Mouse (Mus musculus): Measurements from ENCODE around the gene Map4k4.

The Map4k4 gene

GRCm38 (mm10) chr1:40007962-40008471 lies 107.3 kb downstream of the Map4k4 start:
- no peak for DNase-seq

DNA sequence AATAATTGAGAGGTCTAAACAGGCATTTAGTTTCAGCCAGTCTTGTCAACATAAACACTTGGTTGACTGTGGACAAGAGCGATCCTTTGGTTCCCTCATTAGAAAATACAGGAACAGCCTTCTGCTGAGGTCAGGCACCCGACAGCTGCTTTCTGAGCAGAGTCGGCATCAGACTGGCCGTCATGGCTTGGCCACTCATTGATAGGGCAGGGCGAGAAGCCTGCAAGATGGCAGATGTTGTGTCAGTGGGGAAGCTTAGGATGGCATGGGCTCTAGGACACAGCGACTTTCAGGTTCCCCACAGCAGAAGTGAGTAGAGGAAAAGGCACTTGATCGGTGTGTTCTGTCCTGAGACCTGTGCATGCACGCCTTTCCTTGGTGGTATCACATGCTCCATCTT lies 112.0 kb downstream of the Map4k4 start:
- DNase-seq, result no peak

DNA sequence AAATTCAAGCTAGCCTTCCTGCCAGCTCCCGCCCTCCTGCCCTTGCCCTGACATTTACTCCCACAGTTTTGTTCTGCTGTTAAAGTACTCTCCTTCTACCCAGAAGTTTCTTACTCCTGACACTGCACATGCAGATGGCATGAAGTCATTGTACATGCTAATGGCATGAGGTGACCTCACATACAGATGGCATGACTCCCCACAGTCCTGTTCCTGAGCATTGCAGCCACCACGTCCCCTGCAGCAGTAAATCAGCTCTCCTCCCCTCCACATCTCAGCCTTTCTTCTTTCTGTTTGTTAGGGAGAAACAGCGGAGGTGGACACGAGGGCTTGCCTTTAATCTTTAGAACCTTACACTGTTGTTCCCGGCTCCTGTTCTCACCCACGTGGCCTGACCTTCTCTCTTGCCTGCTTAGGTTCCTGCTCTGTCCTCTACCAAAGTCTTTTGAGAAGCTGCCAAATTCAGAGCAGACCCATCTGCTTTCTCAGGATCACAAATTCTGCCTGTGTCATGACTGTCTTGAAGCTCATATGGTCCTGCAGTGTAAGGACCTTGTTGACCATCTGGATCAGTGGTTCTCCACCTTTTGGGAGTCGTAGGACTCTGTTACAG lies 114.5 kb downstream of the Map4k4 start:
- no peak for DNase-seq

GRCm38 (mm10) chr1:40021617-40022016 lies 120.9 kb downstream of the Map4k4 start:
- DNase-seq, result no peak

- DNase-seq, result no peak
These were observed 121.9 kb downstream of the Map4k4 start for GRCm38 (mm10) chr1:40022472-40023135.

GRCm38 (mm10) chr1:40023206-40023605 lies 122.5 kb downstream of the Map4k4 start:
- no peak for DNase-seq

- DNase-seq, result no peak
These were observed 123.0 kb downstream of the Map4k4 start for GRCm38 (mm10) chr1:40023748-40024147.

DNA sequence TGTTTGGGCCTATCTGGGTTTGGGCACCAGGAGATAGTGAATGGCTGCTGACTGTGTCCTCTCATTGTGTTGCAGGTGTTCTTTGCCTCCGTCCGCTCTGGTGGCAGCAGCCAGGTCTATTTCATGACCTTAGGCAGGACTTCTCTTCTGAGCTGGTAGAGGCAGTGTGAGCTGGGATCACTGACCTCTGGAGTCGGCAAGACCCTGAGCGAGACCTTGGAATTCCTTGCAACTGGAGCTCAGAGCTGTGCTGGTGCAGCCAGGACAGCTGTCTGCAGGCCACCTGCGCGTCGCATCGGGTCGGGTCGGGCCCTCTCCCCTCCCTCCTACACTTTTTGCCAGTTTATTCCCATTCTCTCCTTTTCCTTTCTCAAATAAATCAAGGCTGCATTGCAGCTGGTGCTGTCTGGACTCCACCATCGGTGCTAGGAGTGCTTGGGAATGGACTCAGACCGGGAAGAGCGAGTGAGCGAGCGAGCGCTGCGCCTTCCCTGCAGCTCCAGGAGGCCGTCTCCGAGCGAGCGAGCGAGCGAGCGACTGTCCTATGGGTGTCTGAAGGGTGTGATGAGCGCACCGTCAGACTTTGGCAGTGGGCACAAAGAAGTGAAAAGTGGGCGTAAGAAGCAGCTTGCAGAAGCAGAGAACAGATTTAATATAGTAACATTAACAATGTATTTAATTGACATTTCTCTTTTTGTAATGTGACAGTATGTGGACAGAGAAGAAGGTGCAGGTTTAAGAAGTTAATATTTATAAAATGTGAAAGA lies 124.0 kb downstream of the Map4k4 start:
- no peak for DNase-seq

GRCm38 (mm10) chr1:40025416-40025815 lies 124.7 kb downstream of the Map4k4 start:
- no peak for DNase-seq

DNA sequence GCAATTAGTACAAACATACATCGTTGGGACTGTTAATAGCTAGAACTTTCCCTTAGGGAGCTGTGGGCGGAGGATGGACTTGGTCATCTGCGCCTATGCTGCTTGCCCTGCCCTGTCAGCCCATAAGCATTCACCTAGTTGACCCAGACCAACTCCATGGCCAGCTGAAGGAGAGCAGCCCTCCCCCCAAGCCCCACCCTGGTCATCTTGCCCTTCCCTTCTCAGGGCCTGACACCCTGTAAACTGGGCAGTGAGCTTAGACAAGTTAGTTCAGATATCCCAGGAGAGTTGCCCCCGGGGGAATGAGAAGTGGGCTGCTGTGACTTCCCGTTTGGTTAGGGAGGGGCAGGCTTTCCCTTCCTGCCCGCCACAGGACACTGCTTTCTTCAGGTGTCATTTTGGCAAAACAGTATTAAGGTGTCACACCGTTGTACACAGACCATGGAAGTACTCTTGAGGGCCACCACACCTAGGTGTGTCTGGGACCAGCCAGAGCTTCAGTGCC lies 126.5 kb downstream of the Map4k4 start:
- no peak for DNase-seq

- DNase-seq, result no peak
These were observed 127.7 kb downstream of the Map4k4 start for GRCm38 (mm10) chr1:40028207-40028998.

DNA sequence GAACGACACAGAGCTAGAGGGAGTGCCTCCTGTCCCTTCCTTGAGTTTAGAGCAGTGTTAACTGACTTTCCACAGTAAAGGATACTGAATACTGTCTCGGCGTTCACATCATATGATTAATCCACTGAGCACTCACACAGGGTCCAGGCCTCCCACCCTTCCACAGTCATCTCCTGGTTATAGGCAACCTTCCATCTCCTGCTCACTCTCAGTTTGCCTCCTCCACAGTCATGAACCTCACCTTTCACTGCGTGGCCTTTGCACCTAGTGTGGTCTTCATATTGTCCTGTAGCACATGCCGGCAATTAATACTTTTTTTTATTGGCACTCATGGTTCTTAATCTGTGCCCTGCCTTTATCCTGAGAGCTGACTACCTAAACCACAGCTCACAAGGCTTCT lies 128.9 kb downstream of the Map4k4 start:
- DNase-seq, result no peak

- no peak for DNase-seq
These were observed 129.7 kb downstream of the Map4k4 start for GRCm38 (mm10) chr1:40030287-40030975.

GRCm38 (mm10) chr1:40030976-40031356 lies 130.3 kb downstream of the Map4k4 start:
- DNase-seq, result no peak

- no peak for DNase-seq
These were observed 130.9 kb downstream of the Map4k4 start for GRCm38 (mm10) chr1:40031626-40032025.

DNA sequence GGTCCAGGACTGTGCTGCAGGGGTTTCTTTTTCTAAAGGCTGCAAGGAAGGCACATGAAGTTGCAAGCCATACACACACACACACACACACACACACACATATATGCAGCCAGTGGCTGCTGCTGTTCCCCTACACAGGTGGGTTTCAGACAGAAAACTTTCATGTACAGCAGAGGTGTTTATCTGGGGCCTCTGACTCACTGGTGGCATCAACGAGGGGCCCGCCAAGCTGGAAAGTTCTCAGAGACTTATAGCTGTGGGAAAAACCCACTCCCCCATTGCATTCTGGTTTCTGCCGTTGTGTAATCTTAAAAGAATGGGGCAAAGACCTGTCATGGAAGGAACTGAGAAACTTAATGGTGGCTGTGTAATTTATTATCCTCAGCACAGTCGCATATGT lies 132.6 kb downstream of the Map4k4 start:
- DNase-seq, result no peak

- DNase-seq, result no peak
These were observed 133.2 kb downstream of the Map4k4 start for GRCm38 (mm10) chr1:40033743-40034420.

DNA sequence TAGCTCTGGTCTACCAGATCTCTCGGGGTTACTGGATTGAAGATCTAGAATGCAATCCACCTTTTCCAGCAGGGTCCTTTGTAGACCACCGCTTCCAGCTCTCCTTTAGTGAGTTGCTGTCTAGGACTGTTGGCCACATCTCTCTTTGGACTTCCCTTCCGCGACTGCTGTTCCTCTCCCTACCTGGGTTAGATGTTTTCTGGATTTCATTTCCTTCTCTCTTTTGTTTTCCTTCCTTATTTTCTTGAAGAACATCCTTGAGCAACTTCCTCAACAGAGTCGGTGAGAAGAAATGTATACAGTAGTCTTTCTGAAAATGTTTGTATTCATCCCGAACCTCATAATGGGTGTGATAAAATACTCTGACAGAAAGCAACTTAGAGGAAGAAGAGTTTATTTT lies 137.1 kb downstream of the Map4k4 start:
- DNase-seq, result no peak

GRCm38 (mm10) chr1:40045686-40046085 lies 145.0 kb downstream of the Map4k4 start:
- DNase-seq, result no peak

DNA sequence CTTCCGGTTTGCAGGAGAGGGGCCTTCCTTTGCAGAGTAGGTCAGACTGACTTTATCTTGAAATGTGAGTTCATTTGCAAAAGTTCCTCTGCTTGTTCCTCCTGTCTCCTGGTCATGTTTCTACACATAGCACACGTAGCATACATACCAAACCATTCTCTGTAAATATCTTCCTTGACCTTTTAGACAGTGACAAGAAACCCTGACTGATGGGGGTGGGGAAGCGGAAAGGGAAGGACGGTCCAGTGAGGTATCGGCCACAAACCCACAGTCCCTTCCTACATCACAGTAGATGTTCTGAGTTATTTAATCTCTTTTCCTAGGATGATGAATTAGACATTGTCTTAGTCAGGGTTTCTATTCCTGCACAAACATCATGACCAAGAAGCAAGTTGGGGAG lies 145.9 kb downstream of the Map4k4 start:
- DNase-seq, result no peak

DNA sequence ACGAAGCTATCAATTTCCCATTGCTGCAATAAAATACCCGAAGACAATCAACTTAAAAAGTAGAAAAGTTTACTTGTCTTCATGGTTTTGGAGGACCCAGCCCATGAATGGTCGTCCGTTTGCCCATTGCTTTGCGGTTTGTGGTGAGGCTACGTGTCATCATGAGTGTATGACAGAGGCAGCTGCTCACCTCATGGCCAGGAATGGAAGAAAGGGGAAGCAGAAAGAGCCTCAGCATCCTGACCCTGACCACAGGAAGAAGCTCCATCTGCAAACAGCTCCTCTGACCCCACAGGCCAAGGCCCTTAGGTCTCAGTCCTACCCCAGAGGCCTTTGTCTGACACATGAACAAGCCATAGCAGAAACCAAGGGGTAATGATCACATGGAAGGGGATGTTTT lies 150.4 kb downstream of the Map4k4 start:
- no peak for DNase-seq

DNA sequence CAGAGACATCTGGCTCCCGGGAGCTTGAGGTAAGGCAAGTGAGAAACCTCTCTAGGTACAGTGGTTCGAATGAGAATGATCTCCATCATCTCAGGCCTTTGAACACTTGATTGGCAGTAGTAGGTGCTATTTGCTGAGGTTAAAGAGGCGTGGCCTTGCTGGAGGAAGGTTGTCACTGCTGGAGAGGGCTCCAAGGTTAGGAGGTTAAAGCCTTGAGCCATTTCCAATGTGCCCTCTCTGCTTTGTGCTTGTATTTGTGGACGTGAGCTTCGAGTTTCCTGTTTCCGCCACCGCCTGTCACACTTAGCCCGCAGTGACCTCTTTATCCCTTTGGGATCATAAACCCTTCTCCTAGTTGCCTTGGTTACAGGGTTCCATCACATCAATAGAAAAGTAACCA lies 151.4 kb downstream of the Map4k4 start:
- no peak for DNase-seq

Data from embryo, embryonic 11 days (tissue).